Mouse (Mus musculus) lung, postnatal 0 days (tissue): ENCODE measurements around the gene Cenpc1. TPM values are rescaled to one million over a fixed set of nuclear protein-coding genes. Genes with fewer than 3 reads are reported as not detected.

Source experiments
- ATAC-seq: fragments of 200-750 bp; cut with Nextera tagmentation; 2 replicates; pipeline ENCODE4 v1.8.0; 2017; ENCODE audit warnings: moderate library complexity
- DNase-seq: peaks from one replicate; pipeline ENCODE4 v3.0.0-alpha.2; 2016; ENCODE audit warnings: low spot score
- H3K27ac ChIP-seq: fragments of 300-500 bp; sonication (generic); 2 replicates; pipeline ENCODE4 v1.5.1; 2014; ENCODE audit warnings: antibody characterized with exemption, mild to moderate bottlenecking, low read length, mixed read lengths
- H3K27me3 ChIP-seq: fragments of 300-500 bp; sonication (generic); replicated peaks from 2 replicates; pipeline ENCODE4 v1.6.1; 2014; ENCODE audit warnings: low read length, mixed read lengths; ENCODE audit not compliant: insufficient read depth
- H3K36me3 ChIP-seq: fragments of 300-500 bp; sonication (generic); 2 replicates; pipeline ENCODE4 v1.6.1; 2014; ENCODE audit warnings: low read length, mixed read lengths; ENCODE audit not compliant: insufficient read depth
- H3K4me1 ChIP-seq: fragments of 300-500 bp; sonication (generic); 2 replicates; pipeline ENCODE4 v1.6.1; 2014; ENCODE audit warnings: antibody characterized with exemption, low read depth, low read length, mixed read lengths; ENCODE audit not compliant: insufficient read depth
- H3K4me2 ChIP-seq: fragments of 300-500 bp; sonication (generic); replicated peaks from 2 replicates; pipeline ENCODE4 v1.6.1; 2014; ENCODE audit warnings: low read depth, mild to moderate bottlenecking, low read length, moderate library complexity, mixed read lengths
- H3K4me3 ChIP-seq: fragments of 300-500 bp; sonication (generic); 2 replicates; pipeline ENCODE4 v1.5.1; 2014; ENCODE audit warnings: low read depth, low read length
- H3K9ac ChIP-seq: fragments of 300-500 bp; sonication (generic); replicated peaks from 2 replicates; pipeline ENCODE4 v1.6.1; 2014; ENCODE audit warnings: low read depth, mild to moderate bottlenecking
- H3K9me3 ChIP-seq: fragments of 300-500 bp; sonication (generic); 2 replicates; pipeline ENCODE4 v1.6.1; 2016; ENCODE audit warnings: low read length, mixed read lengths
- CTCF ChIP-seq: IDR thresholded peaks from 2 replicates; pipeline ENCODE4 v1.5.1; 2016; ENCODE audit warnings: antibody characterized with exemption, mild to moderate bottlenecking
- EP300 ChIP-seq: IDR thresholded peaks from 2 replicates; pipeline ENCODE4 v1.6.1; 2016; ENCODE audit warnings: antibody characterized with exemption, mild to moderate bottlenecking, control low read depth
- WGBS: fragments of 180-500 bp; shearing (Covaris S2); extraction: QIAGEN DNeasy Blood & Tissue Kit; methylation state at CpG from one replicate; pipeline ENCODE4 v1.1.7; 2014; 5-methylcytosine and 5-hydroxymethylcytosine counted together
- polyA plus RNA-seq: library from polyadenylated mRNA; unstranded; fragments of >200 nt; fragmentation: Nextera tagmentation; extraction: Ambion mirVana; gene quantifications from 2 replicates; pipeline ENCODE4 v1.2.1, GENCODE M21; 2015

Gene Cenpc1
- polyA plus RNA-seq, 1 experiment from 2014 or later = 10.1 TPM

DNA sequence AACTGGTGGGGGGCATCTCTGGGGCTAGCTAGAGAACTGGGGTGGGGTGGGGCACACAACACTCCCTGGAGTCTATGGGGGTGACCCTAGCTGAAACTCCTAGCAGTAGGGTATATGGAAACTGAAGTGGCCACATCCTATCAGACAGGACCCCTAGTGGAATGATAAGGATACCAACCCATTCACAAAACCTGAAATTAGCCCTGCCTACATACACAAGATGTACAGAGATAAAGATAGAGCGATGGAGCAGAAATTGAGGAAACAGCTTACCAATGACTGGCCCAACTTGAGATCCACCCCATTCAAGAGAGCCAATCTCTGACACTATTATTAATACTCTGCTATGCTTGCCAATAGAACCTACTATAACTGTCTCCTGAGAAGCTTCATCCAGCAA lies 1.9 kb downstream of the Cenpc1 start:
- DNase-seq (no peak), ATAC-seq (no peak)
- no peak for TF ChIP-seq CTCF
- no peak for TF ChIP-seq EP300
- H3K4me3 ChIP-seq = no peak overlapping the region
- H3K36me3 ChIP-seq = no peaks in the 10 kb centered on the region
- no peaks in the 10 kb centered on the region for H3K9me3 ChIP-seq
- 0 out of 2 replicates have a peak, but pooled peaks cover 4% of the 10 kb centered on the region for H3K4me1 ChIP-seq
- no peak overlapping the region for H3K9ac ChIP-seq
- H3K27ac ChIP-seq = no peak overlapping the region
- no peak overlapping the region for H3K4me2 ChIP-seq
- H3K27me3 ChIP-seq = no peaks in the 10 kb centered on the region
- WGBS = 85% methylated on average over 1 of the region's 1 CpGs

DNA sequence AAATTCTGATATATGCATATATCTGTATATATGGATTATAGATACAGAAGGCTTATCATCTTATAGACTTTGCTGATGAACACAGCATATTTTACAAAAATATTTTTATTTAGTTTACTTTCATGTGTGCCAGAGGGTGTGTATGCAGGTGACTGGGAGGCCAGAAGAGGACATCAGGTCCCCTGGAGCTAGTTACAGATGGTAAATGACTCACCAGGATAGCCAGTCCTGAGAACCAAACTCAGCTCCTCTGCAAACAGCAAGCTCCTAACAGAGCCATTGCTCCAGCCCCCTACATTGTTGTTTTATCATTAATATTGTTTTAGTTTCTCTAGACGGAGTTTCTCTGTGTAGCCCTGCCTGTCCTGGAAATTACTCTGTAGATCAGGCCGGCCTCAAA lies 35.6 kb downstream of the Cenpc1 start:
- Histone ChIP-seq H3K4me3 (no peak overlapping the region), H3K27me3 (no peaks in the 10 kb centered on the region), H3K36me3 (peaks cover 6% of the 10 kb centered on the region; the same call in 1 of the 2 replicates), H3K9ac (no peak overlapping the region), H3K4me2 (no peak overlapping the region), H3K9me3 (no peaks in the 10 kb centered on the region), H3K4me1 (no peaks in the 10 kb centered on the region), H3K27ac (no peak overlapping the region)
- ATAC-seq (no peak), DNase-seq (no peak)
- WGBS = 75% methylated on average over 2 of the region's 2 CpGs
- TF ChIP-seq CTCF (no peak), EP300 (no peak)

- WGBS = 83% methylated on average over 6 of the region's 6 CpGs
- Histone ChIP-seq H3K27me3 (no peaks in the 10 kb centered on the region), H3K4me2 (no peak overlapping the region), H3K9me3 (no peaks in the 10 kb centered on the region), H3K4me3 (no peak overlapping the region), H3K9ac (no peak overlapping the region), H3K4me1 (no peaks in the 10 kb centered on the region), H3K36me3 (no peaks in the 10 kb centered on the region), H3K27ac (no peak overlapping the region)
- no peak for ATAC-seq
- TF ChIP-seq CTCF (no peak), EP300 (no peak)
- no peak for DNase-seq
Observed at GRCm38 (mm10) chr5:85996545-85997510, 68.6 kb downstream of the Cenpc1 start.

- TF ChIP-seq EP300 (no peak), CTCF (peak; percentile 47)
- no peak overlapping the region for H3K9ac ChIP-seq
- no peak overlapping the region for H3K4me2 ChIP-seq
- DNase-seq (peak; percentile 11), ATAC-seq (no peak)
- H3K36me3 ChIP-seq = no peaks in the 10 kb centered on the region
- H3K9me3 ChIP-seq = no peaks in the 10 kb centered on the region
- no peaks in the 10 kb centered on the region for H3K27me3 ChIP-seq
- no peak overlapping the region for H3K27ac ChIP-seq
- 19% methylated on average over 1 of the region's 1 CpGs for WGBS
- H3K4me3 ChIP-seq = no peak overlapping the region
- H3K4me1 ChIP-seq = no peaks in the 10 kb centered on the region
Observed at GRCm38 (mm10) chr5:85994551-85994950, 70.8 kb downstream of the Cenpc1 start.

GRCm38 (mm10) chr5:85992805-85993721 lies 72.3 kb downstream of the Cenpc1 start:
- no peaks in the 10 kb centered on the region for H3K9me3 ChIP-seq
- ATAC-seq (peak; percentile 12; the same call in 1 of the 2 replicates), DNase-seq (no peak)
- no peak overlapping the region for H3K4me3 ChIP-seq
- no peak overlapping the region for H3K9ac ChIP-seq
- no peak for TF ChIP-seq CTCF
- no peak for TF ChIP-seq EP300
- no peaks in the 10 kb centered on the region for H3K36me3 ChIP-seq
- WGBS = 82% methylated on average over 4 of the region's 4 CpGs
- no peak overlapping the region for H3K27ac ChIP-seq
- H3K4me2 ChIP-seq = no peak overlapping the region
- H3K27me3 ChIP-seq = no peaks in the 10 kb centered on the region
- H3K4me1 ChIP-seq = no peaks in the 10 kb centered on the region

GRCm38 (mm10) chr5:85992055-85992454 lies 73.3 kb downstream of the Cenpc1 start:
- DNase-seq = peak; percentile 49
- TF ChIP-seq CTCF (peak; percentile 59), EP300 (no peak)
- Histone ChIP-seq H3K27me3 (no peaks in the 10 kb centered on the region), H3K4me1 (no peaks in the 10 kb centered on the region), H3K36me3 (no peaks in the 10 kb centered on the region), H3K4me3 (no peak overlapping the region), H3K4me2 (no peak overlapping the region), H3K9me3 (no peaks in the 10 kb centered on the region), H3K9ac (no peak overlapping the region), H3K27ac (no peak overlapping the region)
- no peak for ATAC-seq
- WGBS = 11% methylated on average over 1 of the region's 1 CpGs
